ENCODE assay signal across 13 mouse cellular contexts in genomic region chr10:75568441-75568840, GRCm38 (mm10). TPM values are rescaled to one million over a fixed set of nuclear protein-coding genes. Genes with fewer than 3 reads are reported as not detected.
DNase-seq lines count a peak whose midpoint lies in the region; ATAC-seq lines count a peak whose summit lies in the region.
"Had no signal": no experiment of that assay in that cellular context is flagged by ENCODE, and none has a peak within 500 bp of the region (broad histone marks: within the 10 kb centered on the region; RNA-seq: fewer than 3 reads in every experiment).

No protein-coding gene starts in this region.

- peak overlapping the region; percentile 12; the same call in 1 of the 2 replicates for H3K4me3 ChIP-seq in forebrain, embryonic 10.5 days
- no peak overlapping the region for H3K4me3 ChIP-seq in forebrain, embryonic 16.5 days (replicated peaks; ENCODE audit: low read length)
- H3K4me3 ChIP-seq: embryonic facial prominence, embryonic 15.5 days; midbrain, embryonic 12.5 days had no signal

- no peak overlapping the region for H3K27ac ChIP-seq in forebrain, embryonic 10.5 days
- no peak overlapping the region for H3K27ac ChIP-seq in forebrain, embryonic 16.5 days (ENCODE audit: low read length)
- H3K27ac ChIP-seq: embryonic facial prominence, embryonic 15.5 days; midbrain, embryonic 12.5 days had no signal

- WGBS in forebrain, embryonic 10.5 days: 7% methylated on average over 11 of the region's 11 CpGs
- WGBS in forebrain, embryonic 16.5 days: 7% methylated on average over 11 of the region's 11 CpGs

- no peaks in the 10 kb centered on the region for H3K36me3 ChIP-seq in forebrain, embryonic 10.5 days (replicated peaks)
- H3K36me3 ChIP-seq in forebrain, embryonic 16.5 days (ENCODE audit: control insufficient read depth, insufficient read depth): no peaks in the 10 kb centered on the region
- H3K36me3 ChIP-seq: embryonic facial prominence, embryonic 15.5 days; midbrain, embryonic 12.5 days had no signal

- H3K4me2 ChIP-seq in forebrain, embryonic 16.5 days (ENCODE audit: low read length): no peak overlapping the region
- H3K4me2 ChIP-seq: embryonic facial prominence, embryonic 15.5 days; midbrain, embryonic 12.5 days had no signal

- DNase-seq in forebrain, embryonic 10.5 days (ENCODE audit: extremely low spot score, low spot score): no peak
- DNase-seq in thymus, postnatal 4 days: peak; percentile 9
- no peak for DNase-seq in thymus, postnatal 25 days
- peak; percentile 53 to 69 for DNase-seq in kidney, postnatal 4 days
- no peak for DNase-seq in ovary, postnatal 36 days (ENCODE audit: low spot score)
- no peak for DNase-seq in thymus, postnatal 10 days (ENCODE audit: low spot score in 2 of 2)
- DNase-seq in gastrocnemius, postnatal 10 days: no peak
- DNase-seq: adrenal gland, postnatal 10 days; right cerebral cortex, postnatal 25 days had no signal

- H3K27me3 ChIP-seq in forebrain, embryonic 10.5 days (ENCODE audit: poor library complexity, severe bottlenecking): peaks cover 47% of the 10 kb centered on the region
- H3K27me3 ChIP-seq in forebrain, embryonic 16.5 days (replicated peaks; ENCODE audit: control insufficient read depth, insufficient read depth, low read length): no peaks in the 10 kb centered on the region
- H3K27me3 ChIP-seq: embryonic facial prominence, embryonic 15.5 days had no signal

- no peak for ATAC-seq in forebrain, embryonic 16.5 days

- H3K9ac ChIP-seq in forebrain, embryonic 16.5 days (replicated peaks; ENCODE audit: low read depth, low read length): no peak overlapping the region
- H3K9ac ChIP-seq: embryonic facial prominence, embryonic 15.5 days; midbrain, embryonic 12.5 days had no signal

- H3K4me1 ChIP-seq in forebrain, embryonic 10.5 days: peaks cover 51% of the 10 kb centered on the region
- H3K4me1 ChIP-seq in forebrain, embryonic 16.5 days (replicated peaks; ENCODE audit: control insufficient read depth, insufficient read depth, low read length): no peaks in the 10 kb centered on the region
- H3K4me1 ChIP-seq: midbrain, embryonic 12.5 days had no signal

- H3K9me3 ChIP-seq in forebrain, embryonic 10.5 days: no peaks in the 10 kb centered on the region
- no peaks in the 10 kb centered on the region for H3K9me3 ChIP-seq in forebrain, embryonic 16.5 days (ENCODE audit: control insufficient read depth, low read length)
- H3K9me3 ChIP-seq: embryonic facial prominence, embryonic 15.5 days; midbrain, embryonic 12.5 days had no signal

RNA-seq across cellular contexts. Expression of gene Ggt1, which starts 7.0 kb away (rescaled TPM):
- polyA plus RNA-seq in forebrain, embryonic 10.5 days (2016; fragmentation: Nextera tagmentation; extraction: Ambion mirVana): 1.6 and 2.3 TPM in 2 replicates
- 0.53 and 1.0 TPM in 2 replicates for polyA plus RNA-seq in forebrain, embryonic 16.5 days (2015; fragmentation: Nextera tagmentation; extraction: Ambion mirVana)
- 1 to 10 TPM in 1 of 2 experiments, under 1 TPM in 1; 0.52 to 1.0 TPM for total RNA-seq in gastrocnemius, postnatal 10 days (2021)

RNA-seq across cellular contexts. Expression of gene Lrrc75b, which starts 8.3 kb away (rescaled TPM):
- 1.1 TPM in 2 replicates for polyA plus RNA-seq in forebrain, embryonic 10.5 days (2016; fragmentation: Nextera tagmentation; extraction: Ambion mirVana)
- polyA plus RNA-seq in forebrain, embryonic 16.5 days (2015; fragmentation: Nextera tagmentation; extraction: Ambion mirVana): 18.0 and 23.4 TPM in 2 replicates
- 1 to 10 TPM; 1.3 to 1.9 TPM for total RNA-seq in gastrocnemius, postnatal 10 days (2021)
- polyA plus RNA-seq: liver, adult 2 months had no signal

RNA-seq across cellular contexts. Expression of gene Ggt5, which starts 20.7 kb away (rescaled TPM):
- polyA plus RNA-seq in forebrain, embryonic 10.5 days (2016; fragmentation: Nextera tagmentation; extraction: Ambion mirVana): 0.21 and 0.97 TPM in 2 replicates
- polyA plus RNA-seq in forebrain, embryonic 16.5 days (2015; fragmentation: Nextera tagmentation; extraction: Ambion mirVana): 2.0 and 3.7 TPM in 2 replicates
- 1 to 10 TPM; 5.8 to 7.0 TPM for total RNA-seq in gastrocnemius, postnatal 10 days (2021)

RNA-seq across cellular contexts. Expression of gene Gucd1, which starts 50.7 kb away (rescaled TPM):
- polyA plus RNA-seq in forebrain, embryonic 10.5 days (2016; fragmentation: Nextera tagmentation; extraction: Ambion mirVana): 28.6 and 34.3 TPM in 2 replicates
- polyA plus RNA-seq in forebrain, embryonic 16.5 days (2015; fragmentation: Nextera tagmentation; extraction: Ambion mirVana): 17.3 and 22.2 TPM in 2 replicates
- 10 to 100 TPM; 46.9 to 47.5 TPM for total RNA-seq in gastrocnemius, postnatal 10 days (2021)

RNA-seq across cellular contexts. Expression of gene Snrpd3, which starts 51.1 kb away (rescaled TPM):
- polyA plus RNA-seq in forebrain, embryonic 10.5 days (2016; fragmentation: Nextera tagmentation; extraction: Ambion mirVana): 289 and 305 TPM in 2 replicates
- polyA plus RNA-seq in forebrain, embryonic 16.5 days (2015; fragmentation: Nextera tagmentation; extraction: Ambion mirVana): 135 and 147 TPM in 2 replicates
- 100 to 1,000 TPM; 126 to 134 TPM for total RNA-seq in gastrocnemius, postnatal 10 days (2021)

Comparison
In these comparisons a context has a peak if more than half of its experiments do, and no peak if none do; other contexts are left out.
1. DNase-seq: peak in thymus, postnatal 4 days (single experiment) and kidney, postnatal 4 days (2 of 2); none in forebrain, embryonic 10.5 days (single experiment), thymus, postnatal 25 days (single experiment), ovary, postnatal 36 days (single experiment), thymus, postnatal 10 days (0 of 2) and gastrocnemius, postnatal 10 days (single experiment).